Mouse (Mus musculus) MEL (cell line): ENCODE data around the gene Agrn. TPM values are rescaled to one million over a fixed set of nuclear protein-coding genes. Genes with fewer than 3 reads are reported as not detected.

Source experiments
- DNase-seq: peaks from one replicate; pipeline ENCODE4 v3.0.0; 2011; ENCODE audit warnings: low read depth, low spot score
- H3K27ac ChIP-seq: 2 replicates; pipeline ENCODE4 v1.5.1; 2012; ENCODE audit warnings: low read depth, mild to moderate bottlenecking, control low read depth, low read length, moderate library complexity; ENCODE audit not compliant: control insufficient read depth
- H3K27me3 ChIP-seq, 2 experiments: fragments of 150-350 bp in 1 of 2; sonication (generic) in 1 of 2; 2 replicates each; pipeline ENCODE4 v1.6.1; 2012; ENCODE audit warnings: low read length in 2 of 2, mild to moderate bottlenecking in 2 of 2, improper control_type of control experiment in 1 of 2, moderate library complexity in 1 of 2; ENCODE audit not compliant: insufficient read depth in 2 of 2, control insufficient read depth in 1 of 2
- H3K36me3 ChIP-seq, 2 experiments: 2 replicates each; pipeline ENCODE4 v1.6.1; 2012 to 2014; ENCODE audit warnings: low read length in 2 of 2, improper control_type of control experiment in 1 of 2, inconsistent platforms in 1 of 2, mild to moderate bottlenecking in 1 of 2; ENCODE audit not compliant: insufficient read depth in 2 of 2, control insufficient read depth in 1 of 2
- H3K4me1 ChIP-seq, 2 experiments: fragments of 150-350 bp in 1 of 2; sonication (generic) in 1 of 2; 2 replicates each; pipeline ENCODE4 v1.6.1; 2012; ENCODE audit warnings: low read length in 2 of 2, improper control_type of control experiment in 1 of 2, mild to moderate bottlenecking in 1 of 2; ENCODE audit not compliant: insufficient read depth in 2 of 2, control insufficient read depth in 1 of 2
- H3K4me3 ChIP-seq, 2 experiments: fragments of 150-350 bp in 1 of 2; sonication (generic) in 1 of 2; 2 replicates each; pipeline ENCODE4 v1.5.1; 2012; ENCODE audit warnings: low read depth in 2 of 2, low read length in 2 of 2, mild to moderate bottlenecking in 2 of 2, moderate library complexity in 2 of 2, control low read depth in 1 of 2, improper control_type of control experiment in 1 of 2; ENCODE audit not compliant: control insufficient read depth in 1 of 2, insufficient read depth in 1 of 2
- H3K79me2 ChIP-seq: 2 replicates; pipeline ENCODE4 v1.6.1; 2012; ENCODE audit warnings: mild to moderate bottlenecking, low read length, moderate library complexity; ENCODE audit not compliant: control insufficient read depth, poor library complexity, insufficient read depth
- H3K9ac ChIP-seq: 2 replicates; pipeline ENCODE4 v1.6.1; 2012; ENCODE audit warnings: low read depth, mild to moderate bottlenecking, control low read depth, low read length, moderate library complexity; ENCODE audit not compliant: control insufficient read depth, poor library complexity, severe bottlenecking
- H3K9me3 ChIP-seq: fragments of 150-350 bp; sonication (generic); replicated peaks from 2 replicates; pipeline ENCODE4 v1.6.1; 2012; ENCODE audit warnings: mild to moderate bottlenecking, low read length, improper control_type of control experiment, moderate library complexity; ENCODE audit not compliant: insufficient read depth
- BHLHE40 ChIP-seq: IDR thresholded peaks from 2 replicates; pipeline ENCODE4 v1.6.1; 2012; ENCODE audit warnings: low read depth, mild to moderate bottlenecking, inconsistent platforms, low read length, improper control_type of control experiment, borderline replicate concordance
- CHD1 ChIP-seq: IDR thresholded peaks from 2 replicates; pipeline ENCODE4 v1.6.1; 2012; ENCODE audit warnings: low read depth, mild to moderate bottlenecking, inconsistent platforms, low read length, improper control_type of control experiment
- CHD2 ChIP-seq: IDR thresholded peaks from 2 replicates; pipeline ENCODE4 v1.6.1; 2011; ENCODE audit warnings: low read length, improper control_type of control experiment
- CTCF ChIP-seq, 3 experiments: IDR thresholded peaks in 2 of 3; conservative IDR thresholded peaks in 1 of 3; 2 replicates each; pipeline ENCODE4 v1.5.1; 2011 to 2012; ENCODE audit warnings: low read length in 3 of 3, low read depth in 2 of 3, mild to moderate bottlenecking in 2 of 3, improper control_type of control experiment in 1 of 3, inconsistent platforms in 1 of 3, mixed read lengths in 1 of 3, moderate library complexity in 1 of 3; ENCODE audit not compliant: control insufficient read depth in 1 of 3, insufficient read depth in 1 of 3, poor library complexity in 1 of 3, severe bottlenecking in 1 of 3
- E2F4 ChIP-seq: IDR thresholded peaks from 2 replicates; pipeline ENCODE4 v1.6.1; 2011; ENCODE audit warnings: low read depth, low read length, improper control_type of control experiment, borderline replicate concordance
- ELF1 ChIP-seq: IDR thresholded peaks from 2 replicates; pipeline ENCODE4 v1.6.1; 2014; ENCODE audit warnings: low read depth, mild to moderate bottlenecking, inconsistent platforms, low read length, improper control_type of control experiment, moderate library complexity
- GABPA ChIP-seq: IDR thresholded peaks from 2 replicates; pipeline ENCODE4 v1.6.1; 2012; ENCODE audit warnings: low read depth, mild to moderate bottlenecking, inconsistent platforms, low read length, improper control_type of control experiment, moderate library complexity
- GATA1 ChIP-seq: IDR thresholded peaks from 2 replicates; pipeline ENCODE4 v1.6.1; 2011; ENCODE audit warnings: low read depth, low read length, improper control_type of control experiment
- JUND ChIP-seq: IDR thresholded peaks from 2 replicates; pipeline ENCODE4 v1.6.1; 2011; ENCODE audit warnings: low read depth, mild to moderate bottlenecking, improper control_type of control experiment, low read length
- MAFK ChIP-seq: IDR thresholded peaks from 2 replicates; pipeline ENCODE4 v1.6.1; 2011; ENCODE audit warnings: low read depth, mild to moderate bottlenecking, low read length, improper control_type of control experiment, borderline replicate concordance
- MAZ ChIP-seq: IDR thresholded peaks from 2 replicates; pipeline ENCODE4 v1.6.1; 2012; ENCODE audit warnings: low read depth, mild to moderate bottlenecking, inconsistent platforms, low read length, improper control_type of control experiment
- MXI1 ChIP-seq: IDR thresholded peaks from 2 replicates; pipeline ENCODE4 v1.6.1; 2011; ENCODE audit warnings: mild to moderate bottlenecking, low read depth, low read length, improper control_type of control experiment
- NELFE ChIP-seq: IDR thresholded peaks from 2 replicates; pipeline ENCODE4 v1.6.1; 2011; ENCODE audit warnings: low read depth, low read length, improper control_type of control experiment
- NRF1 ChIP-seq: IDR thresholded peaks from 2 replicates; pipeline ENCODE4 v1.6.1; 2014; ENCODE audit warnings: low read depth, mild to moderate bottlenecking, inconsistent platforms, low read length, improper control_type of control experiment, moderate library complexity; ENCODE audit not compliant: poor library complexity, insufficient read depth, severe bottlenecking
- POLR2AphosphoS5 ChIP-seq: IDR thresholded peaks from 2 replicates; pipeline ENCODE4 v1.6.1; 2012; ENCODE audit warnings: low read depth, borderline replicate concordance, mild to moderate bottlenecking, inconsistent platforms, low read length, moderate library complexity, mixed read lengths
- RAD21 ChIP-seq: IDR thresholded peaks from 2 replicates; pipeline ENCODE4 v1.6.1; 2011; ENCODE audit warnings: mild to moderate bottlenecking, low read depth, low read length, improper control_type of control experiment
- SIN3A ChIP-seq: IDR thresholded peaks from 2 replicates; pipeline ENCODE4 v1.6.1; 2012; ENCODE audit warnings: low read length, improper control_type of control experiment, inconsistent platforms
- SMC3 ChIP-seq: IDR thresholded peaks from 2 replicates; pipeline ENCODE4 v1.6.1; 2011; ENCODE audit warnings: low read depth, low read length, improper control_type of control experiment
- TAL1 ChIP-seq: IDR thresholded peaks from 2 replicates; pipeline ENCODE4 v1.6.1; 2012; ENCODE audit warnings: mild to moderate bottlenecking, inconsistent platforms, low read length, moderate library complexity, mixed read lengths
- TBP ChIP-seq: IDR thresholded peaks from 2 replicates; pipeline ENCODE4 v1.8.0; 2011; ENCODE audit warnings: low read depth, low read length, improper control_type of control experiment
- TCF12 ChIP-seq: IDR thresholded peaks from 2 replicates; pipeline ENCODE4 v1.6.1; 2014; ENCODE audit warnings: low read depth, mild to moderate bottlenecking, inconsistent platforms, low read length, improper control_type of control experiment, moderate library complexity
- UBTF ChIP-seq: IDR thresholded peaks from 2 replicates; pipeline ENCODE4 v1.6.1; 2012; ENCODE audit warnings: low read depth, mild to moderate bottlenecking, inconsistent platforms, low read length, improper control_type of control experiment, moderate library complexity, borderline replicate concordance; ENCODE audit not compliant: insufficient read depth
- USF1 ChIP-seq: IDR thresholded peaks from 2 replicates; pipeline ENCODE4 v1.6.1; 2014; ENCODE audit warnings: low read depth, mild to moderate bottlenecking, inconsistent platforms, low read length, improper control_type of control experiment, moderate library complexity
- ZKSCAN1 ChIP-seq: IDR thresholded peaks from 2 replicates; pipeline ENCODE4 v1.6.1; 2012; ENCODE audit warnings: low read depth, mild to moderate bottlenecking, inconsistent platforms, low read length, improper control_type of control experiment, moderate library complexity
- ZMIZ1 ChIP-seq: IDR thresholded peaks from 2 replicates; pipeline ENCODE4 v1.6.1; 2012; ENCODE audit warnings: low read depth, mild to moderate bottlenecking, inconsistent platforms, low read length, improper control_type of control experiment, moderate library complexity
- polyA plus RNA-seq, 2 experiments: library from polyadenylated mRNA; stranded (reverse) in 1 of 2; unstranded in 1 of 2; fragments of >175 nt in 1 of 2; fragments of >200 nt in 1 of 2; gene quantifications; 2 replicates each; pipeline versions ENCODE4 v1.2.1 to v1.2.4; 2012; ENCODE audit warnings: low replicate concordance in 2 of 2, low read depth in 1 of 2; ENCODE audit not compliant: insufficient read length in 2 of 2, insufficient read depth in 1 of 2, missing spikeins in 1 of 2
- total RNA-seq: library from RNA; depleted of rRNA; stranded (reverse); fragments of 300-350 nt; gene quantifications from 2 replicates; pipeline ENCODE4 v1.2.3, GENCODE M21; 2012

Agrn gene
- total and polyA plus RNA-seq, 3 experiments: 19.3 to 43.0 TPM; not detected in 1

DNA sequence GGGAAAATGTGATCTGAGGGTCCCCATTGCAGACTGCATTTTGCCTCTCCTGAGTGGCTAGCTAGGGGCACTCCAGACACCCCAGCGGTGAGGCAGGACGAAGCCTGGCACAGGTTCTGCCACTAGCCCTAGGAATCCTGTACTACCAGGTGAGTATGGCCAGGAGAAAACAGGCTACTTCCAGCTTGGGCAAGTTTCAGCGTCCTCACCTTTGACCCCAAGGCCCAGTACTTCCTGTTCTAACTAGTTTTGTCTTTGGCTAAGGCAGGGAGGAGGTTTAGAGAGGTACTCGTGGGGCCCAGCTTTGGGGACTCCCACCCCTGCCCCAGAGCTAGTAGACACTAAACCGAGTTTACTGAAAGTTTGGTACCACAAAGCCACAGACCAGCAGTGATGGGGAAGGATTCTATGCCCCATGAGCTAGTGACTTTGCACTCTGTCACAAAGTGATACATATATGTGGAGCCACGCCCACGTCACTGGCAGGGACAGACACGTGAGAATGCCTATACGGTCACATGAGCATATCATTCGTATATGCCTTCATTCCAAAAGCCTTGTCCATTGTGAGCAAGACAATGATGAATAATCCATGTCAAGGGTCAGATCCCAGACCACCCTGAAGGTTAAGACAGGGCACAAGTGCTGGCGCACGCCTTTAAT, 63.2 kb downstream of the Agrn start:
- Histone ChIP-seq H3K4me1 (peaks cover 0 to 10% of the 10 kb centered on the region in 2 experiments; a peak in 2 of 4 replicates), H3K9ac (no peak overlapping the region), H3K9me3 (no peaks in the 10 kb centered on the region), H3K36me3 (no peaks in the 10 kb centered on the region; a peak in 1 of 4 replicates), H3K27me3 (no peaks in the 10 kb centered on the region), H3K79me2 (peaks cover 4% of the 10 kb centered on the region; the same call in 1 of the 2 replicates), H3K27ac (no peak overlapping the region), H3K4me3 (no peak overlapping the region)
- peak; percentile 30 for DNase-seq
- TF ChIP-seq RAD21 (no peak), USF1 (peak; percentile 28; the same call in 1 of the 2 replicates), TCF12 (no peak), NELFE (no peak), POLR2AphosphoS5 (no peak), ZKSCAN1 (no peak), GABPA (no peak)

DNA sequence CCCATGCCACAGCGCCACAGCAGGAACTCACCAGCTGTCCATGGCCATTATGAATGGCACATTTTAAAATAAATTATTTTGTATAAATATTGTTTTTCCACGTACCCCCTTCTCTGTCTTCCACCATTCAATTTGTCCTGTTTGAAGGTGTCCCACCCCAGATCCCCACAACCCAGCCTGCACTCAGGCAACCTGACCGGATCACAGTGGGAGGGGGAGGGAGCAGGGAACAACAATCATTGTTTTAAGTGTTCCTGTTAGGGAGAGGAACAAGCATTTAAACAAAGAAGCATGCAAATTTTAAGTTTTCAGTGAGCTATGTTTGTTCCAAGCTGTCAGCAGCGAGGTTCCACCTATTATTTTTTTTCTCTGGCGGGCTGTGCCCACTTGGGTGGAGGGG, 64.0 kb downstream of the Agrn start:
- Histone ChIP-seq H3K27ac (no peak overlapping the region), H3K27me3 (no peaks in the 10 kb centered on the region), H3K9ac (no peak overlapping the region), H3K36me3 (no peaks in the 10 kb centered on the region; a peak in 1 of 4 replicates), H3K4me3 (no peak overlapping the region), H3K9me3 (no peaks in the 10 kb centered on the region), H3K79me2 (peaks cover 4% of the 10 kb centered on the region; the same call in 1 of the 2 replicates), H3K4me1 (peaks cover 0 to 12% of the 10 kb centered on the region in 2 experiments; a peak in 2 of 4 replicates)
- DNase-seq: no peak
- TF ChIP-seq E2F4 (no peak), MAZ (no peak), MXI1 (no peak), SIN3A (no peak), NRF1 (no peak), ELF1 (no peak), CHD2 (no peak), TBP (no peak), TAL1 (no peak), ZMIZ1 (no peak), MAFK (no peak), USF1 (no peak), CHD1 (no peak), CTCF (IDR thresholded peaks at IDR 0.05 in 2 of 3, conservative IDR thresholded peaks at IDR 0.05 in 1 of 3; ENCODE audit: control insufficient read depth in 1 of 3, insufficient read depth in 1 of 3, low read depth in 2 of 3, low read length in 3 of 3, poor library complexity in 1 of 3, severe bottlenecking in 1 of 3) (no peak), GATA1 (no peak), UBTF (no peak), SMC3 (no peak), JUND (no peak), BHLHE40 (no peak)
